Mouse (Mus musculus) spleen, embryonic (tissue): ENCODE results near the gene Ddr2.

Experiments
- CTCF ChIA-PET: fragments of 350-600 bp; sonication (Branson Sonifier 250); formaldehyde crosslinking; loops from one replicate; lab custom pipeline; 2022; lab: Charles Lee

Gene Ddr2

DNA sequence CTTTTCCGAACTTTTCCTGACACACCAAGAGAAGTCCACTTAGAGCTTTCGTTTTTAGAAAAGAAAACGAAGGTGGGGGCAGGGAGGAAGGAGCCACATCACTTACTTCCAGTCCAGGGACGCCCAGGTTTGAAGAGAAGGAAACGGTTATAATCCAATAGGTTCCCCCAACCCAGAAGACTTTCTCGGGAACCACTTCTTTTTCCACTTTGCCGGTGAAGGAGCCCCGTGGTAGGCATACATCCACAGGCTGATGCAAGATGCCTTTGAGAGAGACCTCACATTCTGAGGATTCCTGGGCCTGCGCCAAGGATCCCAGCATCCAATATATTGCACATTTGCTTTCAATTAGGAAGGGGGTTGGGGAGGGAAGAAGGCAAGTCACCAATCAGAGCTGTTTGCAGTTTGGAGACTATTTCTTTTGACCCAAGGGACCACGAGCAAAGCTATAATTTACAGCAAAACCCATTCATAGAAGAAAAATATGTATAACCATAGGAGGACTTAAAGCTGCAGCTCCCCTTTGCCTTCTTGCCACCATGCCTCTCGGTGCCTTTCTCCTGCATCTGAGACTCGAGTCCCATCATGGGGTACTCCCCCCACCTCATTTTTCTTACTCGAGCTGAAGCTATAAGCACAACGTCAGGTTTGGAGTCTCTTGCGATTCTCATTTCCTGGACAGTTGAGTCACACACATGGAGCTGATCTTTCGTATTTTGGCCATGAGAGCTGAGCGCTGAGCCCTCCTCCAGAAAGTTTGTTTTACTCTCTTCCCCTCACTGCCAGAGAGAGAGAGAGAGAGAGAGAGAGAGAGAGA is at the start of gene Ddr2:
TSS of gene Ddr2 (minus strand) at position 247 of the 817 bp plus-strand sequence.
- CTCF ChIA-PET = no interaction called here

DNA sequence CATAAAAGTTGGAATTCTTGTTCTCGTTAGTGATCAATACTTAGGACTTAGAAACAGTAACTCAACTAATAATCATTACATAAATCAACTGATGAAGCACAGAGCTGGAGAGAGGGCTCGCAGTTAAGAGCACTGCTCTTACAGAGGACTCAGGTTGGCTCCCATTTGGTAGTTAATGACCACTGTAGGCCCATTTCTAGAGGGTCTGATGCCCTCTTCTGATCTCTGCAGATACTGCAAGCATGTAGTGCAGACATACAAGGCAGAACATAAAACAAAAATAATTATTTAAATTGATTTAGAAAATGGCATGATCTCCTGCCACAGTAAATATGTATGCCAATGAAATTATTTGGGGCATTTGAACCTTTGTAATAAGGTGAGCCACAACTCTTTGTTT is 49.1 kb upstream of the Ddr2 start:
- CTCF ChIA-PET = no interaction called here

DNA sequence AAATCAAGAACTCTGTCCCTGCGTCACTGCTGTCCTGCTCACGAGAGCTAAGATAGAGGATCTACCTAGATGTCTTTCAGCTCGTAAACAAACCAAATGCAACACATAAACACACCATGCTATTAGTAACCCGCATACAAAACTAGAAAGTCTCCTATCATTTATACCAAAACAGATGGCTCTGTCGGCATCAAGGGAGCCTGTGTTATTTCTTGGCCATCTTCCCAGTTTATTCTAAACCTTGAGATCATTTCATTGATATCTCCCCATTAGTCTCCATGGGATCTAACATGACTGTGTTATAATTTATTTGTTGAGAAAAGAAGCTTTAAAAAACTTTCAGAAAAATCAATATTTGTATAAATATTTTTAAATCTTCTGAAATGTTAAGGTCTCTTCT is 45.2 kb upstream of the Ddr2 start:
- CTCF ChIA-PET = interaction anchor here (0.6 to 1.3 kb wide), 2 partner anchors 10 to 49 kb away, joined by 3 to 13 read pairs; no protein-coding TSS in a partner anchor

DNA sequence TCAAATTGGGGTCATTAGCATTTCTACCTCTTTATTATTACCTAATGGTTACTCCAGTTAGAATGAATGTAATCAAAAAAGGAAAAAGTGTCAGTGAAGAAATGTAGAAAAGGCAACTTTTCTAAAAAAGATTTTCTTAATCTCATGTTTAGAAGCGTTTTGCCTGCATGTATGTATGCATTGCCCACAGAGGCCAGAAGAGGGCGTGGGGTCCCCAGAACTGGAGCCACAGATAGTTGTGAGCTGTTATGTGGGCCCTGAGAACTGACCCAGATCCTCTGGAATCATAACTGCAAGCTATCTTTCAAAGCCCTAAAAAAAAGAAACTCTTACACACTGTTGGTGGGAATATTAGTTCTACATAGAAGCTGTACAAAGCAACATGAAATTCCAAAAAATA is 44.7 kb upstream of the Ddr2 start:
- CTCF ChIA-PET = interaction anchor here (0.6 kb wide), 1 partner anchor 49 kb away, joined by 13 read pairs; no protein-coding TSS in a partner anchor

DNA sequence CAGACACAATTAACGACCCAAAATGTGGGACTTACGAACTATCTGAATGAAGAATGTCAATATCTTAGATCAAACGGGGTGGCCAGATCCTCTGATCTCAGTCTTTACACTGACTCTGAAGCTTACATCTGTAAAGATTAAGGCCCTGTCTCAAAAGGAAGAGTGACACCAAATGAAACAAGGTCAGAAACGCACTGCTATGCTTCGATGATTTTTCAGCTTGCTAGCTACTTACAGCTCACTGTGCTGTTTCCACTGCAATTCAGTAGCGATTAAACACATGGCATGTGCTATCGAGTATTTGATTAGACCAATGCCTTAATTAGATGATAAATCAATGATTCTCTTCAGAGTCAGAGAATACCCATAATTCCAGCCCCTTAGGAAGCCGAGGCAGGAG is 43.4 kb upstream of the Ddr2 start:
- CTCF ChIA-PET = no interaction called here

DNA sequence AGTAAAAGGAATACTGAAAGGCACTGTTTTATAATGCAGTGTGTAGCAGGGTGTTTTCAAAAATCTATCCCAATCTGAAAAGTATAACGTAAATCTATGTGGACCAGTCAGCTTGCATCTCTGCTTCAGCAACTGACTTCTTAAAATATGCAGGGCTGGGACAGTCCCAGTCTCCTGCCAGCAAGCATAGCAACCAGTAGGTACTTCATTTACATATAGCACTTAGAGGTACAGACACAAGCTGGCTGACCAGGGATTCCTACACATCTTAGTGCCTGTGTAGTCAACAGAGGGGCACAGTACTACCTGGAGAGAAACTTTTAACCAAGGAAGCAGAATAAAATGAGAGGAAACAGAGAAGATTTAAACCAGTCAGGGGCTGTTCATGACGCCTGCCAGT is 42.0 kb upstream of the Ddr2 start:
- CTCF ChIA-PET = no interaction called here

DNA sequence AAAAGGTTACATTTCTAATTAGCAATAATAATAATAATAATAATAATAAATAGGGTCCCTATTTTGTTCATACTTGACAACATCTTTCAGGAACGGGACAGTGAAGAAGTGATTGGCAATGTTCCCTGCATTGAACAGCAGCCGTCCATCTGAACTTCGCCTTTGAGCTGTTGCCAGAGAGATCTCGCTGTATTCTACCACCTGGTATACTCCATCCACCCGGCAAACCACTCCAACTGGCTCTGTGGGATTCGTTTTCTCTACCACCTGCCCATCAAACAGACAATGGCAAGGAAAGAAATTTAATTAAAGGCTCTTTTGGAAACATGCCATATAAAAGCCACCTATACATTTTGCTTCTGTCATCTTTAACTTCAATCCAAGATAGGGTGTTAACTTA is 40.3 kb upstream of the Ddr2 start:
- CTCF ChIA-PET = interaction anchor here (0.6 kb wide), 1 partner anchor 50 kb away, joined by 3 read pairs; no protein-coding TSS in a partner anchor

DNA sequence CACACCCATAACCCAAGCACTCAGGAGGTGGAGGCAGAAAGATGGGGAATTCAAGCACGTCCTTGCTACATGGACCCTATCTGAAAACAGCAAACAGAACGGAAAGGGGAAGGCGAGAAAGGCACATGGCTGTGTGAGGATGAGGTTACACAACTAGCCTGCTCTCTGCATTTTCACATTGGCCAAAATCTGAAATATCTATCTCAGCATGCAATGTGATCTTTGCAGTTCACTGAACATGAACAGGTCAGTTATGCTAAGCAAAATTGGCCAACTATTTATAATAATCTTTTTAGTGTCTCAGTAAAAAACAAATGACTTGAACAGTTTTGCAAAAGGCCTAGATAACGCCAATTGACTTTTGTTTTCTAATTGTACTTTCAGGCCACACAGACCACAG is 39.2 kb upstream of the Ddr2 start:
- CTCF ChIA-PET = no interaction called here

DNA sequence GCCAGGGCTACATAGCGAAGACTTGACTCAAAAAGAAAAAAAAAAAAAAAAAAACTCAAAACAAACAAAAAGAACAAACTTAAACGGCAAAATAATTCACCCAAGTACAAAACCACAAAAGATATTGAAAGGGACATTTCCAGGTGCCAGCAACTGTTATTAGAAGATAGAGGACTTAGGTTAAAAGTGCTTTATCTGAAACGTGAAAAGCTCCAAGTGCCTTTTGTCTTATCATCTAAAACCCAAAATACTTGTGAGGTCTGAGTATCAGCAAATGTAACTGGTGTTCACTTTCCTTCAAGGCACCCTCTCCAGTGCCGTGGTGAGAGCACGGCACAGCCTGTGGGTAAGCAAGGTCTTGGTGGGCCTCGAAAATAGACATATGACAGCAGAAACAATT is 38.0 kb upstream of the Ddr2 start:
- CTCF ChIA-PET = no interaction called here

DNA sequence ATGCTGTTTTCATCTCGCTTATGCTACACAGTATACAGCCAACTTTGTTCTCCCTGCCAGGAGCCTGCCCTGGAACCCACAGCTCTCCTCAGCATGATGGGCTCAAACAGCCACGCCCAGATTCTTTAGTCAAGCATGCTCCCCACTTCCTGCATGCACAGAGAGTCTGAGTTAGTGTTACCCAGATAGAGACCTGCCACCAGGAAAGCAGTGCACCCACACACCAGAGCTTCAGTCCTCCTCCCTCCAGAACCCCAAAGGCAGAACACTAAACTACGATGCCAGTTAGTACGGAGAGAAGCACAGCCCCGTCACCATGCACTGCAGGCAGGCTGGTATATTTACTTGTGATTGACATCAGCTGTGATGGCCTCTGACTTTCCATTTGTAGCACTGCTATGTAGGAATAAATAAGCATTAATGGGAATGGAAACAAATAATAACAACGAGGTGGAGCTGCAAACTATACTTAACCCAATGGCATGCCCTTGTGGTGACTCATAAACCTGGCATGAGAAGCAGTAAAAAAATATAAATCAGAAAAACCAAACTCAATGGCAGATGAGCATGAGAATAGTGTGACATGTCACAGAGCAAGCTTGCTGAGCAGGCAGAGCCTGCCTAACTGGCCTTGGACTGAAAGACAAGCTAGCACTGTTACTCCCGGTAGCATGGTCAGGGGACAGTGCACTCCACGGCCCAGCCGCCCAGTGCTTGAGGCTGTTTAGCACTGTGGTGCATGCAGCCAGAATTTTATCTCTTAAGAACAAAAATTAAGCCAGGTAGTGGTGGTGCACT is 37.3 kb upstream of the Ddr2 start:
- CTCF ChIA-PET = no interaction called here

DNA sequence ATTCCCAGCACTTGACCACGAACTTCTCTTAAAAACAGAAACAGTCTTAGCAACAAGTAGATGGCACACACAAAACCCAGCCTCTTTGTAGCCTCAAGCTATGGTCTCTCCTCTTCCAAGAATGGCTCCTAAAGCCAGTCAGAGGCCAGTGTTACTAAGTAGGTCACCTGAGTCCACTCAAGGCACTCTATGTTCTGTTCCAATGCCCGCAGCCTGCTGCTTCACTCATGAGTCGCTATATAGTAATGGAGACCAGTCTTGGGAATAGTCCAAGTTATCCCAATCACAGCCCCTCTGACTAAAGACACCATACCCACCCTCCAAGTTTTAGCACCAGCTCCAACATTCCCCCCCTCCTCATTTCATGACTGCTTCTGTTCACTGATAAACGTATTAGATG is 35.0 kb upstream of the Ddr2 start:
- CTCF ChIA-PET = no interaction called here

DNA sequence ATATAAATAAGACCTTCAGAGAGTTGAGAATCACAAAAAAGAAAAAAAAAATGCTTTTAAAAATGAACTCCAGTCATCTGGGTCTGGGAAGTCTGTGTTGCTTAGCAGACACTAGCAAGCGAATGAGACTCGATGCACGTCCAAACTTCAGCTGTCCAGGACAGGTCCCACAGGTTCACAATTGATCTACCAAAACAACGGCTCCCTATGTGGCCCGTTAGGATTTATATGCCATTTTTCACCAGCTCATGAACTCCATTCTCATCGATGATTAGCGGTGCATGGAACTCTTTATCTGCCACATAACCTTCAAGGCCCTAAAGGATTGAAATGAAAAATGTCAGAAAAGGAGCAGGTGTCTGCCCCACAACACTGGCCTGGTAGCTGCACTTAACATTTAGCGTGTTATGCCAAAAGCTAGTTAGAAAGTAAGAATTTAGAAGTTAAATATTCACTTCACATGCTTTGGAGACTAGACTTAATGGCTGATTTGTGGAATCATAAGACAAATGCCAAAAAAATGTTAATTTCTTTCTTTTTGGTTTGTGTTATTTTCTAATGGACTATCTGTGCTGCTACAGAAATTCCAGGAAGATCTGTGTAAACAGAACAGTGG is 31.8 kb upstream of the Ddr2 start:
- CTCF ChIA-PET = no interaction called here

DNA sequence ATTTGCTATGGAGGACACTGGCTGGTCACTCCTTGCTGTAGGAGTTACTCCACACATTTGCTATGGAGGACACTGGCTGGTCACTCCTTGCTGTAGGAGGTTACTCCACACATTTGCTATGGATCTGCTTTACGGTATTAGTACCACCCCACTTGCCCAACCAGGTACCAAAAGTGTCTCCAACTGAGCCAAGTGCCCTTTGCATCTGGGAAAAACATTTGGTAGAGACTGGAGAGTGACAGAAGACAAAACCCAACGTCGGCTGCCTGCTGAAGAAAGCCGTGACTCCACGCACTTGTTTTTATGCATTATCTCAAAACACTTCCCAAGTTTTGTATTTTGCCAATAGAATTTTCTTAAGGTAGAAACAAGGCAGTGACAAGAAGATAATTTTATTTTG is 31.1 kb upstream of the Ddr2 start:
- CTCF ChIA-PET = no interaction called here

DNA sequence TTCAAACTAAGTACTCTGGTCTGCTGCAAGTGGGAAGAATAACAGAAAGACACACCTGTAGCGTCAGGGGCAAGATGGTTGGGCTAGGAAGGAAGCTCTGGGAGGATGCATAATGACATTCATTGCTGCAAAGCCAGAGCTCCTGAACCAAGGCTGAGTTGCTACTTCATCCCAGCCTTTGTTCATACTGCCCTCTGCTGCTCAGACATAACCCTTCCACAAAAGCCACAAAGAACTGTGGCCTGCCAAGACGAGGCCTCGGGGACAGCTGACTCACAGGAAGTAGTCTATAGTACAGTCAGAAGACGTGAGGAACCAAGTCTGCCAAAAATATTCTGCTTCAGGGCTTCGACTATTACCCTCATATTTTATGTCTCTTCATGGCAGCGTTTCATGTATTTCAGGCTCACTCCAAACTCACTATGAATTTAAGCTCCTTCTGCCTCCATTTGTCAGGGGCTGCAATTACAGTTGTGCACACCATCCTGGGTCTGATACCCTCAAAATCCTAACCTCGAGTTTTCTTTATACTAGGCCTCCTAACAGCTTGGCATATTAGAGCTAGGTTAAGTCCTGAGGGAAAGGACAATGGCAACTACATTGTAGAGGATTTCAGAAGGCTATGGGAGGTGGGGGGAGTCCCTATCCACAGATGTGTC is 25.9 kb upstream of the Ddr2 start:
- CTCF ChIA-PET = no interaction called here

DNA sequence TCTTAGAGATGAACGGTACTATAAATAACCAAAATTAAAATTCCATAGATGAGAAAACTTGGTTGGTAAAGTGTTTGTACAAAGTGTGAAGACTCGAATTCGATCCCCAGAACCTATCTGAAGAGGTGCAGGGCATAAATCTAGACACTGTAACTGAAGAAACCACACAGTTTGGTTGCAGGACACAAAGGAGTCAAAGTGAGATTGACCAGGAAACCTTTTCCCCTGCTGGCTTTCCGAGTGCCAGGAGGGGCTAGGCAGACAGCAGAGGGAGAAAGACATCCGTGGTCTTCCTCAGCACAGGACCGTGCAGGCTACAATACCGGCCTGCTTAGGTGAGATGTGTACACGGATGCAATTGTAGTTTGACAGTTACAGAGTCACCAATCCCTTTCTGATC is 23.7 kb upstream of the Ddr2 start:
- CTCF ChIA-PET = no interaction called here

DNA sequence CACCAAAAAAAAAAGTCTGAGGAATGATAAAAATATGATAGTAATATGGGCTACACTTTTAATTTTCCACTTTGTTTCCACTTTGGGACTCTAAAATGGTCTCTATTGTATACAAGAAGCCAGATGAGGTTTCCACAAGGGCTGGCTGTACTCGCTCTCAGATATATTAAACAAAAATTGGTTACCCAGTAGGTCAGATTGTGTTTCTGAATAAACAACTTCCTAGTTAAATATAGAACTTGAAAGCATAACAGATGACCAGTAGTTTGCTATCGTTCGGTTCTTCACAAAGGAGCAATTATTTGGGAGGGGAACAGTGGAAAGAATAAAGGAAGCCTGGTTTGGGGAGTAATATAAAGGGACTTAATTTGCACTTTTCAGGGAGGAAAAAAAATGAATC is 20.4 kb upstream of the Ddr2 start:
- CTCF ChIA-PET = no interaction called here

DNA sequence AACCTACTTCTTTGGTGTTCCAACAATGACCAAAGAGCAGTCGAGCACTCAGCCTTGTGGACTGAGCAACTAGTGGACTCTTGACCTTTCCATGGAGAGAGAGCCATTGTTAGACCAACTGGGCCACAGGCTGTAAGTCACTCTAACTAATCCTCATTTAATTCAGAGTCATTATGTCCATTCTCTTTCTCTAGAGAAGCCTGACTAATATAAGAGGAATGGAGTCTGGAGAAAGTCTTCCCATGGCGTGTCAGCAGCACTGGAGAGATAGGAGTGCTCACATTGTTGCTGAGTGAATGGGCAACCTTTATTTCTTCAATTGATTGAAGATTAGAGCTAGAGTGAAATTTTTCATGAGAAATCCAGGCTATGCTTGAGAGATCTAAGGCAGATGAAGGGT is 14.1 kb upstream of the Ddr2 start:
- CTCF ChIA-PET = no interaction called here

DNA sequence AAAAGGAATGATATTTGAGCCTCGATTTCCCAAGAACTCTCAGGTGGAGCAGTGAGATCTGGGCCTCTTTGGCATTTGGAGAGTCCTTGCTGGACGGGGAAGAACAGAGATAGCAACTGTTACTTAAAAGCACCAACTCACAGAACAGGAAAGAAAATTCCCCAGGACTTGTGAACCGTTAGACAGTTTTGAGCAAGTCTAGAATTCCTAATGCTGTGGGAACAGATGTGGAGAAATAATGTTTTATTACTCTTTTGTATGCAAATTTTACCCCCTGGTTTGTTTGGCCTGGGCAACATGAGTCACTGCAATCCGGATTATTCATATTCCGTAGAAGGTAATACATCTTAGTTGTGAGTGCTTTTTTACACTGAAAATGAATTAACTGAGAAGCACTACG is 3.1 kb upstream of the Ddr2 start:
- CTCF ChIA-PET = interaction anchor here (0.6 kb wide), 1 partner anchor 227 kb away, joined by 8 read pairs; no protein-coding TSS in a partner anchor

DNA sequence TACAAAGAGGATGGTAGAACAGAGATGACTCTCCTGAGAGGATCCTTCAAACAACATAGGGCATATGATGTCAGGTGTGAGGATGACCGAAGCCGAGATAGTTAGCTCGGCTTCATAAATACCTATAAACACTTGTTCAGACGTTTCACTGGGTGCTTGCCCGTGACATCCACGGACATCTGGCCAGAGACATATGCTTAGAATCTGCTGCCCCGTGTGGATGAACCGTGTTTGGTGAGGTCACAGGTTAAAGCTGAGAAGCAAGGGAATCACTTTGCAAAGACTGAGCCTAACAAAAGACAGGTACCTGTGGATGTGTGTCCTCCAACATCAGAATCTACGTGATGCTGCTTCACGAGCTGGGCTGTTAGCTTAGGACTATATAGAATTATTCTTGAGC is 1.7 kb upstream of the Ddr2 start:
- CTCF ChIA-PET = no interaction called here

DNA sequence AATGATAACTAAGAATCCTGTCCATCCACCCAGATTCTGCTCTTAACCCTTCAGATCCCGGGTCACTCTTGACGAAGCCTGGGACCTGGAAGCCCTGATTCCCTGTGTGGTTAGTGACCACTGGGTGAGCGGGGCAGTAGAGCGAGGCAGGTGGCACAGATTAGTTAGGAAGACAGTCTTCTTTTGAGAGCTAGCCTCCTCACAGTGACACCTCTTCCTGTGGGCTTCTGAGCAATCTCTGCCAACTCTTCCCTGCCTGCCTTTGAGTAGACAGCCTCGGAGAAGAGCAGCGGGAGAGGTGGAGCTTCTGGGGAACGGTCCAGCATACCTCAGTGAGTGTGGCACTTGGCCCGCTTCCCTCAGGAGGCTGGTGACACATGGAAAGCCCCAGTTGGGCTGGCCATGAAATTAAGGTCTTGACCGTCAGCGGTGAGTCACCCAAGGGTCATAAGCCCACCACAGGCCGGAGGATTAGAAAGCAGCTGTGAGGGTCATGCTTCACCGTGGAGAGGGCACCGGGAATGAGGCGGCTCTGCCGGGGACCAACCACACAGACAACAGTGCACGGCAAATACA is 1.2 kb upstream of the Ddr2 start:
- CTCF ChIA-PET = no interaction called here

DNA sequence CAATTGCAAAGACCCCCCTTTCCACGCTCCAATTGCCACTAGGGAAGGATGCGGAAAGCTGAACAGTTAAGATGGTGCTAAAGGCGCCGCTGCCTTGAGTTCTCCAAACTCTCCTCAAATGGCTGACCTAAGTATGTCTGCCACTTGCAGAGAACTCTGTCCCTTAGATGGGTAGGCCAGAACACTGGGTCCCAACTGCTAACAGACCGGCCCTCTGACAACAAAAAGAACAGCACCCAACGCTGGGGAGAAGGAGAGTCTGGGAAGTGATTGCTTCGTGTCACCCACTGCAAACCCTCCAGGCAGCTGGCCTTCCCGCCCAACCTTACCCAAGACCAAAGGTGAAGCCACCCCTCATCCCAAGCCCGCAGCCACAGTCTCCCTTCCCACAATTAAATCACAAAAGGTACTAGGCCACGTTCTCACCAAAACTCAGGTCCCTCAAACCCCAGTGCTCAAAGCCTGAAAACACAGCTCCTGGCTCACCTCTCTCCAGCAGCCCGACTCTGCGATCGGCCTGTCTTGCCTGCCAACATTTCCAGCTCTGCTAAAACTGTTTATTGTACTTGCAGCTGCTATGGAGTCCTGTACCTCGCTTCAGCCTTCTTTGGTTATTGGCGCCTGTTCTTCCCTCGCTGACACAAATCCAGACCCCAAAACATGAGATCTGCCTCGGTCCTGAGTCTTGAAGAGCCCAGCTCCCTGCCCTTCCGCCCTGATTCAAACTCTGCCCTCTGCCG is 616 bp downstream of the Ddr2 start:
- CTCF ChIA-PET = no interaction called here
